Mouse (Mus musculus): Measurements from ENCODE around the gene Sult2a2.
"Not testable (repeated sequence)": the region's sequence is repeated elsewhere in the genome, so short reads cannot be mapped to it uniquely, and the experiment has no call there.

The Sult2a2 gene

GRCm38 (mm10) chr7:13733205-13733604, at the start of gene Sult2a2:
Gene Sult2a2 (plus strand): TSS chr7:13733505.
- DNase-seq: not testable (repeated sequence)

- no peak for DNase-seq
Observed at GRCm38 (mm10) chr7:13813913-13814312, 80.6 kb downstream of the Sult2a2 start.
